Mouse (Mus musculus) E14TG2a.4 (cell line): ENCODE data around the gene Col23a1.

Source experiments
- CTCF ChIP-seq: conservative IDR thresholded peaks from 2 replicates; pipeline ENCODE4 v1.5.1; 2014; ENCODE audit warnings: low read length
- POU5F1 ChIP-seq: IDR thresholded peaks from 2 replicates; pipeline ENCODE4 v1.6.1; 2014; ENCODE audit warnings: low read length, borderline replicate concordance

DNA sequence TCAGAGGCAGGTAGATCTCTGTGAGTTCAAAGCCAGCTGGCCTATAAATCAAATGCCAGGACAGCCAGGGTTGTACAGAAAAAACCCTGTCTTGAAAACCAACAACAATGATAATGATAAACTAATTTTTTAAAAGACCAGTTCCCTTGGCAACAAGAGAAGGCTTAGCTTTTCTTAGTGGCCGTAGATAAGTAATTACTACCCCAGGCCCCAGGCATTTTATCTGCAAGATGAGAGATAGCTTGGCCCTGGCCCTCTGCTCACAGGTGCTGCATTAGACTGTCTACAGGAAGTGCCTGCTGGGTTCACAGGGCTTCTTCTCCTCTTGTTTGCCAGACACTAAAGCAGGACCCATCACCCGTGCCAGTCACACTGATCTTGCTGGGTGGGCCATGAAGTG lies 265.3 kb downstream of the Col23a1 start:
- TF ChIP-seq CTCF, result no peak
- no peak for TF ChIP-seq POU5F1
